Mouse (Mus musculus) embryonic facial prominence, embryonic 11.5 days (tissue): ENCODE data around the gene Id1. TPM values are rescaled to one million over a fixed set of nuclear protein-coding genes. Genes with fewer than 3 reads are reported as not detected.

Experiments used
- ATAC-seq: fragments of 200-750 bp; cut with Nextera tagmentation; replicated peaks from 2 replicates; pipeline ENCODE4 v1.8.0; 2017; ENCODE audit warnings: low read depth; ENCODE audit not compliant: insufficient number of reproducible peaks, low FRiP score, low TSS enrichment
- DNase-seq: peaks from one replicate; pipeline ENCODE4 v3.0.0-alpha.2; 2015; ENCODE audit warnings: low spot score
- H3K27ac ChIP-seq: fragments of 300-500 bp; sonication (generic); replicated peaks from 2 replicates; pipeline ENCODE4 v1.5.1; 2014; ENCODE audit warnings: mild to moderate bottlenecking, low read depth, low read length, control low read depth
- H3K27me3 ChIP-seq: fragments of 300-500 bp; sonication (generic); 2 replicates; pipeline ENCODE4 v1.6.1; 2014; ENCODE audit warnings: mild to moderate bottlenecking, low read length, moderate library complexity, mixed read lengths; ENCODE audit not compliant: control insufficient read depth, insufficient read depth
- H3K36me3 ChIP-seq: fragments of 300-500 bp; sonication (generic); replicated peaks from 2 replicates; pipeline ENCODE4 v1.6.1; 2014; ENCODE audit warnings: low read depth, mild to moderate bottlenecking, low read length, moderate library complexity, mixed read lengths; ENCODE audit not compliant: control insufficient read depth, insufficient read depth
- H3K4me1 ChIP-seq: fragments of 300-500 bp; sonication (generic); 2 replicates; pipeline ENCODE4 v1.6.1; 2014; ENCODE audit warnings: low read length, mixed read lengths; ENCODE audit not compliant: control insufficient read depth, insufficient read depth
- H3K4me2 ChIP-seq: fragments of 300-500 bp; sonication (generic); 2 replicates; pipeline ENCODE4 v1.6.1; 2014; ENCODE audit warnings: low read depth, mild to moderate bottlenecking, control low read depth, low read length, moderate library complexity
- H3K4me3 ChIP-seq: fragments of 300-500 bp; sonication (generic); 2 replicates; pipeline ENCODE4 v1.5.1; 2014; ENCODE audit warnings: low read depth, low read length, control low read depth
- H3K9ac ChIP-seq: fragments of 300-500 bp; sonication (generic); replicated peaks from 2 replicates; pipeline ENCODE4 v1.6.1; 2014; ENCODE audit warnings: mild to moderate bottlenecking, control low read depth, low read length
- H3K9me3 ChIP-seq: fragments of 300-500 bp; sonication (generic); replicated peaks from 2 replicates; pipeline ENCODE4 v1.6.1; 2016; ENCODE audit warnings: mild to moderate bottlenecking, low read length, inconsistent platforms, mixed read lengths; ENCODE audit not compliant: control insufficient read depth
- WGBS: fragments of 180-500 bp; shearing (Covaris S2); extraction: QIAGEN DNeasy Blood & Tissue Kit; methylation state at CpG from one replicate; pipeline ENCODE4 v1.1.7; 2014; 5-methylcytosine and 5-hydroxymethylcytosine counted together
- polyA plus RNA-seq: library from polyadenylated mRNA; unstranded; fragments of >200 nt; fragmentation: Nextera tagmentation; extraction: Ambion mirVana; gene quantifications from 2 replicates; pipeline ENCODE4 v1.2.1, GENCODE M21; 2014

The Id1 gene
- polyA plus RNA-seq, 1 experiment from 2014 or later = 179 TPM

- peaks cover 6% of the 10 kb centered on the region for H3K4me1 ChIP-seq
- H3K27ac ChIP-seq = no peak overlapping the region
- WGBS = 57% methylated on average over 5 of the region's 5 CpGs
- no peak overlapping the region for H3K9ac ChIP-seq
- no peaks in the 10 kb centered on the region for H3K9me3 ChIP-seq
- no peaks in the 10 kb centered on the region for H3K36me3 ChIP-seq
- H3K27me3 ChIP-seq = no peaks in the 10 kb centered on the region
- H3K4me2 ChIP-seq = no peak overlapping the region
- ATAC-seq = no peak
- no peak for DNase-seq
- H3K4me3 ChIP-seq = no peak overlapping the region
Measured at GRCm38 (mm10) chr2:152740490-152740889, 4.4 kb downstream of the Id1 start.

GRCm38 (mm10) chr2:152741153-152742041, 5.3 kb downstream of the Id1 start:
- no peaks in the 10 kb centered on the region for H3K27me3 ChIP-seq
- WGBS = 40% methylated on average over 14 of the region's 14 CpGs
- H3K4me1 ChIP-seq = peaks cover 6% of the 10 kb centered on the region
- peak overlapping the region; percentile 50 for H3K9ac ChIP-seq
- H3K36me3 ChIP-seq = no peaks in the 10 kb centered on the region
- peak overlapping the region; percentile 68 for H3K27ac ChIP-seq
- no peak overlapping the region for H3K4me3 ChIP-seq
- DNase-seq (peak; percentile 76), ATAC-seq (no peak)
- H3K4me2 ChIP-seq = no peak overlapping the region
- no peaks in the 10 kb centered on the region for H3K9me3 ChIP-seq

- H3K9me3 ChIP-seq = no peaks in the 10 kb centered on the region
- WGBS = 27% methylated on average over 10 of the region's 10 CpGs
- H3K4me2 ChIP-seq = no peak overlapping the region
- H3K27ac ChIP-seq = no peak overlapping the region
- H3K36me3 ChIP-seq = no peaks in the 10 kb centered on the region
- no peak overlapping the region for H3K4me3 ChIP-seq
- H3K4me1 ChIP-seq = peaks cover 6% of the 10 kb centered on the region
- ATAC-seq (0 out of 2 replicates have a peak, but pooled peaks have one; percentile 30), DNase-seq (peak; percentile 83)
- no peak overlapping the region for H3K9ac ChIP-seq
- no peaks in the 10 kb centered on the region for H3K27me3 ChIP-seq
Measured at GRCm38 (mm10) chr2:152742435-152742834, 6.4 kb downstream of the Id1 start.

- WGBS = 3% methylated on average over 30 of the region's 30 CpGs
- DNase-seq = no peak
- Histone ChIP-seq H3K9me3 (no peaks in the 10 kb centered on the region), H3K9ac (peak within 1 kb of the TSS; percentile 54), H3K4me1 (no peaks in the 10 kb centered on the region), H3K27me3 (no peaks in the 10 kb centered on the region), H3K4me2 (peak within 1 kb of the TSS; percentile 53), H3K4me3 (peak within 1 kb of the TSS; percentile 16), H3K27ac (0 out of 2 replicates have a peak within 1 kb of the TSS, but pooled peaks have one; percentile 8), H3K36me3 (no peaks in the 10 kb centered on the region)
- 0 out of 2 replicates have a peak, but pooled peaks have one; percentile 19 for ATAC-seq
Measured at GRCm38 (mm10) chr2:152753944-152754711, 18.1 kb downstream of the Id1 start, which contains the start of gene Cox4i2. TSS of gene Cox4i2 (plus strand) at chr2:152754173.

- Histone ChIP-seq H3K27ac (no peak overlapping the region), H3K4me1 (no peaks in the 10 kb centered on the region), H3K27me3 (no peaks in the 10 kb centered on the region), H3K9ac (no peak overlapping the region), H3K4me2 (no peak overlapping the region), H3K4me3 (no peak overlapping the region), H3K9me3 (no peaks in the 10 kb centered on the region), H3K36me3 (no peaks in the 10 kb centered on the region)
- 65% methylated on average over 17 of the region's 17 CpGs for WGBS
- no peak for ATAC-seq
- no peak for DNase-seq
Measured at GRCm38 (mm10) chr2:152756474-152757393, 20.7 kb downstream of the Id1 start.

GRCm38 (mm10) chr2:152757478-152757877, 21.4 kb downstream of the Id1 start:
- H3K9me3 ChIP-seq = no peaks in the 10 kb centered on the region
- H3K9ac ChIP-seq = no peak overlapping the region
- no peaks in the 10 kb centered on the region for H3K4me1 ChIP-seq
- no peak overlapping the region for H3K4me3 ChIP-seq
- H3K27ac ChIP-seq = no peak overlapping the region
- no peak overlapping the region; the same call in 1 of the 2 replicates for H3K4me2 ChIP-seq
- H3K27me3 ChIP-seq = no peaks in the 10 kb centered on the region
- DNase-seq = no peak
- no peak for ATAC-seq
- no peaks in the 10 kb centered on the region for H3K36me3 ChIP-seq
- WGBS = 74% methylated on average over 2 of the region's 2 CpGs

- Histone ChIP-seq H3K27me3 (no peaks in the 10 kb centered on the region), H3K27ac (no peak overlapping the region), H3K4me1 (no peaks in the 10 kb centered on the region), H3K36me3 (no peaks in the 10 kb centered on the region), H3K4me3 (no peak overlapping the region), H3K9ac (no peak overlapping the region), H3K9me3 (no peaks in the 10 kb centered on the region), H3K4me2 (no peak overlapping the region)
- DNase-seq (no peak), ATAC-seq (no peak)
- WGBS = 54% methylated on average over 4 of the region's 4 CpGs
Measured at GRCm38 (mm10) chr2:152758351-152758750, 22.3 kb downstream of the Id1 start.
